In the genomic region with DNA sequence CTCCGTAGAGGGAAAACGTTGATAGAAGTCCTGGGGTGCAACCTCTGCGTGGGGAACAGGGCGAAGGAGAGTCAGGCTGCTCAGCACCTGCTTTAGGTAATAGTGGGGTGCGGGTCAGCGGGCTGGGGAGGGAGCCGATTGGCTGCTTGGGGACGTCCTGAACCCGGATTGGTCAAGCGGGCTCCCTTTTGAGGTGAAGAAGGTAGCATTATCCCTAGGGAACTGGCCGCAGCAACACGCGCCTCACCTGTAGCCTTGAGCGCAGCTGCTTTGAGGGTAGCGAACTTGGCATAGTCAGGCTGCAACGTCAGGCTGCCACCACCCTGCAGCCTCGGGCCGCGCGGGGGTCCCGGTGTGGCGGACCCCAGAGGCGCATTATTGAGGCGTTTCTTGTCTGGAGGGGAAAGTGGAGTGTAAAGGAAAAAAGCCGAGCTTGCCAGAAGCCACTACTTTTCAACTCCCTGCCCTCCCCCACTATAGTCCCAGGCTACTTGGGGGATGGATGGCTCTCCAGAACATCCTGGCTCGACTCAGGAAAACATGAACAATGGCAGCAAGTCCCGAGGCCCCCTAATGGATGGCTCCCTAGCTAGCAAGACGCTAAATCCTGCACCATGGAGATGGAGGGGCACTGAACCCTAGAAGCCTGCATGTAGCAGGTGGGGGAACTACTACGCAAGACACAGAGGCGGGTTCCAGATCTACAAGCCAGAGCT, we compare ENCODE assay signal across 11 mouse cellular contexts. TPM values are rescaled to one million over a fixed set of nuclear protein-coding genes. Genes with fewer than 3 reads are reported as not detected.
A peak's percentile ranks its signal among the peaks of the same experiment; 100 is the strongest.
DNase-seq lines count a peak whose midpoint lies in the region; ATAC-seq and TF ChIP-seq lines count a peak whose summit lies in the region.
"Had no signal": no experiment of that assay in that cellular context is flagged by ENCODE, and none has a peak within 500 bp of the region (broad histone marks: within the 10 kb centered on the region; RNA-seq: fewer than 3 reads in every experiment).

No protein-coding gene starts in this region.

- peak overlapping the region; percentile 54 for H3K9ac ChIP-seq in heart, embryonic 13.5 days
- peak overlapping the region; percentile 32; the same call in 1 of the 2 replicates for H3K9ac ChIP-seq in ES-Bruce4 (ENCODE audit: low read depth, poor library complexity, severe bottlenecking)
- no peak overlapping the region for H3K9ac ChIP-seq in embryonic facial prominence, embryonic 12.5 days
- H3K9ac ChIP-seq in midbrain, embryonic 14.5 days (replicated peaks; ENCODE audit: low read length), result no peak overlapping the region; the same call in 1 of the 2 replicates

- 16% methylated on average over 30 of the region's 30 CpGs for WGBS in heart, embryonic 13.5 days
- WGBS in embryonic facial prominence, embryonic 12.5 days, result 10% methylated on average over 30 of the region's 30 CpGs
- 14% methylated on average over 30 of the region's 30 CpGs for WGBS in midbrain, embryonic 14.5 days

- TF ChIP-seq EP300 in ES-Bruce4 (IDR thresholded peaks at IDR 0.05; ENCODE audit: insufficient read depth, low read depth, low read length), result no peak

- peaks cover 34% of the 10 kb centered on the region for H3K36me3 ChIP-seq in heart, embryonic 13.5 days
- H3K36me3 ChIP-seq in ES-Bruce4 (ENCODE audit: control insufficient read depth, insufficient read depth, low read length, poor library complexity, severe bottlenecking), result no peaks in the 10 kb centered on the region; the same call in 1 of the 2 replicates
- H3K36me3 ChIP-seq in embryonic facial prominence, embryonic 12.5 days, result peaks cover 38% of the 10 kb centered on the region
- peaks cover 37% of the 10 kb centered on the region for H3K36me3 ChIP-seq in midbrain, embryonic 14.5 days (ENCODE audit: control insufficient read depth, insufficient read depth, low read length)

- peaks cover 35% of the 10 kb centered on the region for H3K4me1 ChIP-seq in heart, embryonic 13.5 days
- H3K4me1 ChIP-seq in ES-Bruce4 (ENCODE audit: control insufficient read depth, insufficient read depth, low read length), result peaks cover 9% of the 10 kb centered on the region
- peaks cover 31% of the 10 kb centered on the region for H3K4me1 ChIP-seq in embryonic facial prominence, embryonic 12.5 days
- peaks cover 18% of the 10 kb centered on the region for H3K4me1 ChIP-seq in midbrain, embryonic 14.5 days (ENCODE audit: control insufficient read depth, insufficient read depth, low read length)

- no peak for ATAC-seq in heart, embryonic 13.5 days (ENCODE audit: extremely low read depth, insufficient number of reproducible peaks, low FRiP score, low TSS enrichment)
- no peak for ATAC-seq in embryonic facial prominence, embryonic 12.5 days (ENCODE audit: insufficient number of reproducible peaks, insufficient read depth, low FRiP score, low TSS enrichment)
- ATAC-seq in midbrain, embryonic 14.5 days (ENCODE audit: low FRiP score, low TSS enrichment), result no peak

- peak overlapping the region; percentile 26 for H3K4me3 ChIP-seq in heart, embryonic 13.5 days
- H3K4me3 ChIP-seq in ES-Bruce4 (ENCODE audit: low read depth, low read length), result no peak overlapping the region; the same call in 1 of the 2 replicates
- H3K4me3 ChIP-seq in embryonic facial prominence, embryonic 12.5 days, result no peak overlapping the region
- no peak overlapping the region for H3K4me3 ChIP-seq in midbrain, embryonic 14.5 days (replicated peaks; ENCODE audit: low read depth, low read length)

- H3K9me3 ChIP-seq in heart, embryonic 13.5 days, result no peaks in the 10 kb centered on the region
- H3K9me3 ChIP-seq in ES-Bruce4 (replicated peaks; ENCODE audit: control insufficient read depth, insufficient read depth, low read length, poor library complexity, severe bottlenecking), result no peaks in the 10 kb centered on the region
- no peaks in the 10 kb centered on the region for H3K9me3 ChIP-seq in embryonic facial prominence, embryonic 12.5 days
- no peaks in the 10 kb centered on the region for H3K9me3 ChIP-seq in midbrain, embryonic 14.5 days (ENCODE audit: control insufficient read depth, low read length)

- H3K27ac ChIP-seq in heart, embryonic 13.5 days (replicated peaks), result no peak overlapping the region
- no peak overlapping the region for H3K27ac ChIP-seq in ES-Bruce4 (ENCODE audit: insufficient read depth, low read length)
- no peak overlapping the region for H3K27ac ChIP-seq in embryonic facial prominence, embryonic 12.5 days
- no peak overlapping the region for H3K27ac ChIP-seq in midbrain, embryonic 14.5 days (replicated peaks; ENCODE audit: low read depth, low read length)

- no peak for TF ChIP-seq POLR2A in ES-Bruce4 (IDR thresholded peaks at IDR 0.05; ENCODE audit: insufficient read depth, low read length)

- no peak for TF ChIP-seq CTCF in ES-Bruce4 (IDR thresholded peaks at IDR 0.05; ENCODE audit: low read depth, low read length)

- peak overlapping the region; percentile 56 for H3K4me2 ChIP-seq in heart, embryonic 13.5 days
- 0 out of 2 replicates have a peak overlapping the region, but pooled peaks have one; percentile 2 for H3K4me2 ChIP-seq in embryonic facial prominence, embryonic 12.5 days (replicated peaks)
- peak overlapping the region; percentile 33 for H3K4me2 ChIP-seq in midbrain, embryonic 14.5 days (ENCODE audit: low read length)

- peaks cover 99% of the 10 kb centered on the region for H3K27me3 ChIP-seq in heart, embryonic 13.5 days (replicated peaks)
- H3K27me3 ChIP-seq in ES-Bruce4 (ENCODE audit: control insufficient read depth, insufficient read depth, low read length, poor library complexity, severe bottlenecking), result peaks cover 1% of the 10 kb centered on the region; the same call in 1 of the 2 replicates
- peaks cover 83% of the 10 kb centered on the region for H3K27me3 ChIP-seq in embryonic facial prominence, embryonic 12.5 days
- peaks cover 55% of the 10 kb centered on the region for H3K27me3 ChIP-seq in midbrain, embryonic 14.5 days (ENCODE audit: control insufficient read depth, insufficient read depth, low read length)

- no peak for DNase-seq in heart, adult 11 months
- peak; percentile 36 for DNase-seq in midbrain, embryonic 14.5 days
- DNase-seq in left cerebral cortex, adult 18-20 months (ENCODE audit: low spot score in 2 of 2), result no peak
- DNase-seq in B cell, adult 2 months, result no peak
- DNase-seq: kidney, adult 11 months; layer of hippocampus, postnatal 36 days; lung, adult 2 months had no signal

RNA-seq across cellular contexts. Expression of a gene that starts 5.0 kb away (rescaled TPM):
- 0.17 and 0.21 TPM in 2 replicates for polyA plus RNA-seq in heart, embryonic 13.5 days (2015; fragmentation: Nextera tagmentation; extraction: Ambion mirVana)
- polyA plus RNA-seq in ES-Bruce4 (2011; ENCODE audit: insufficient read depth, insufficient read length, low read depth, missing spikeins), result 6.8 and 7.4 TPM in 2 replicates
- 0.75 and 0.79 TPM in 2 replicates for polyA plus RNA-seq in embryonic facial prominence, embryonic 12.5 days (2016; fragmentation: Nextera tagmentation; extraction: Ambion mirVana)
- 0.70 and 1.5 TPM in 2 replicates for polyA plus RNA-seq in midbrain, embryonic 14.5 days (2014; fragmentation: Nextera tagmentation; extraction: Ambion mirVana)
- 1 to 10 TPM; 2.6 to 3.0 TPM for total RNA-seq in left cerebral cortex, adult 18-20 months (2021)
- total RNA-seq: gastrocnemius, adult 8-10 months had no signal

RNA-seq across cellular contexts. Expression of a gene that starts 16.5 kb away (rescaled TPM):
- polyA plus RNA-seq in heart, embryonic 13.5 days (2015; fragmentation: Nextera tagmentation; extraction: Ambion mirVana), result 0.15 TPM in 1 of 2 replicates, not detected in the other
- 1.9 and 2.3 TPM in 2 replicates for polyA plus RNA-seq in ES-Bruce4 (2011; ENCODE audit: insufficient read depth, insufficient read length, low read depth, missing spikeins)
- 0.13 and 0.23 TPM in 2 replicates for polyA plus RNA-seq in embryonic facial prominence, embryonic 12.5 days (2016; fragmentation: Nextera tagmentation; extraction: Ambion mirVana)
- polyA plus RNA-seq in midbrain, embryonic 14.5 days (2014; fragmentation: Nextera tagmentation; extraction: Ambion mirVana), result 0.19 TPM in 1 of 2 replicates, not detected in the other
- total RNA-seq in left cerebral cortex, adult 18-20 months (2021), result under 1 TPM; 0.26 to 0.49 TPM
- total RNA-seq: gastrocnemius, adult 8-10 months had no signal

RNA-seq across cellular contexts. Expression of a gene that starts 36.9 kb away (rescaled TPM):
- polyA plus RNA-seq in heart, embryonic 13.5 days (2015; fragmentation: Nextera tagmentation; extraction: Ambion mirVana), result 61.5 and 71.1 TPM in 2 replicates
- polyA plus RNA-seq in ES-Bruce4 (2011; ENCODE audit: insufficient read depth, insufficient read length, low read depth, missing spikeins), result 43.2 and 52.0 TPM in 2 replicates
- polyA plus RNA-seq in embryonic facial prominence, embryonic 12.5 days (2016; fragmentation: Nextera tagmentation; extraction: Ambion mirVana), result 68.8 and 71.0 TPM in 2 replicates
- polyA plus RNA-seq in midbrain, embryonic 14.5 days (2014; fragmentation: Nextera tagmentation; extraction: Ambion mirVana), result 13.9 and 23.2 TPM in 2 replicates
- 1 to 10 TPM; 4.0 to 4.4 TPM for total RNA-seq in left cerebral cortex, adult 18-20 months (2021)
- total RNA-seq: gastrocnemius, adult 8-10 months had no signal

RNA-seq across cellular contexts. Expression of a gene that starts 44.5 kb away (rescaled TPM):
- polyA plus RNA-seq in heart, embryonic 13.5 days (2015; fragmentation: Nextera tagmentation; extraction: Ambion mirVana), result 0.09 TPM in 1 of 2 replicates, not detected in the other
- not detected in 2 replicates for polyA plus RNA-seq in ES-Bruce4 (2011; ENCODE audit: insufficient read depth, insufficient read length, low read depth, missing spikeins)
- polyA plus RNA-seq in embryonic facial prominence, embryonic 12.5 days (2016; fragmentation: Nextera tagmentation; extraction: Ambion mirVana), result 0.29 TPM in 1 of 2 replicates, not detected in the other
- polyA plus RNA-seq in midbrain, embryonic 14.5 days (2014; fragmentation: Nextera tagmentation; extraction: Ambion mirVana), result 12.2 and 47.6 TPM in 2 replicates
- total RNA-seq in left cerebral cortex, adult 18-20 months (2021), result 100 to 1,000 TPM in 1 of 2 experiments, 10 to 100 TPM in 1; 93.7 to 101 TPM
- total RNA-seq: gastrocnemius, adult 8-10 months had no signal
- polyA plus RNA-seq: lung, adult 2 months had no signal

Comparison
In these comparisons a context has a peak if more than half of its experiments do, and no peak if none do; other contexts are left out.
1. H3K4me2 ChIP-seq: peak in every context shown above with its lines; median percentile 56 in heart, embryonic 13.5 days; 33 in midbrain, embryonic 14.5 days; 2 in embryonic facial prominence, embryonic 12.5 days.
2. H3K9ac ChIP-seq: peak in heart, embryonic 13.5 days (single experiment) and ES-Bruce4 (single experiment); none in embryonic facial prominence, embryonic 12.5 days (single experiment) and midbrain, embryonic 14.5 days (single experiment).